Mouse (Mus musculus) cortical plate, adult 2 months (tissue): Measurements from ENCODE around the gene BC005561.

Experiments
- CTCF ChIP-seq: fragments of 200-500 bp; IDR thresholded peaks from 2 replicates; pipeline ENCODE4 v1.5.1; 2011; ENCODE audit warnings: mild to moderate bottlenecking, control low read depth, low read length; ENCODE audit not compliant: insufficient read depth; ENCODE audit errors: extremely low read depth
- POLR2A ChIP-seq: fragments of 200-500 bp; IDR thresholded peaks from 2 replicates; pipeline ENCODE4 v1.6.1; 2011; ENCODE audit warnings: mild to moderate bottlenecking, low read length, control low read depth; ENCODE audit not compliant: insufficient read depth; ENCODE audit errors: extremely low read depth

- no peak for TF ChIP-seq POLR2A
- TF ChIP-seq CTCF, result no peak
Observed at GRCm38 (mm10) chr5:104570766-104571165, 62.6 kb downstream of the BC005561 start.
